Mouse (Mus musculus) myocyte (in vitro differentiated cells): ENCODE results near the gene Gm9970. TPM values are rescaled to one million over a fixed set of nuclear protein-coding genes. Genes with fewer than 3 reads are reported as not detected.

Experiments
- H3K27me3 ChIP-seq: one replicate; pipeline ENCODE4 v1.6.1; 2011; ENCODE audit not compliant: control insufficient read depth, insufficient read depth, insufficient read length
- H3K36me3 ChIP-seq: one replicate; pipeline ENCODE4 v1.6.1; 2011; ENCODE audit not compliant: control insufficient read depth, insufficient read depth
- H3K4me2 ChIP-seq: one replicate; pipeline ENCODE4 v1.6.1; 2011; ENCODE audit warnings: low read depth, control low read depth
- H3K4me3 ChIP-seq: one replicate; pipeline ENCODE4 v1.5.1; 2011; ENCODE audit warnings: mild to moderate bottlenecking, control low read depth, moderate library complexity
- H3K79me2 ChIP-seq: one replicate; pipeline ENCODE4 v1.6.1; 2011; ENCODE audit not compliant: control insufficient read depth, insufficient read depth
- H3ac ChIP-seq: one replicate; pipeline ENCODE4 v1.6.1; 2011; ENCODE audit not compliant: control insufficient read depth, insufficient read length
- CEBPB ChIP-seq: IDR thresholded peaks from 2 replicates; pipeline ENCODE4 v1.6.1; 2011; ENCODE audit warnings: mild to moderate bottlenecking, moderate library complexity; ENCODE audit not compliant: poor library complexity, insufficient read depth, severe bottlenecking
- E2F4 ChIP-seq: IDR thresholded peaks from one replicate; pipeline ENCODE4 v1.6.1; 2011; ENCODE audit warnings: mild to moderate bottlenecking, control low read depth, moderate library complexity; ENCODE audit not compliant: insufficient read depth
- MAX ChIP-seq: IDR thresholded peaks from one replicate; pipeline ENCODE4 v1.6.1; 2011; ENCODE audit warnings: low read depth, mild to moderate bottlenecking, control low read depth
- MYOD1 ChIP-seq, 3 experiments: IDR thresholded peaks; one replicate each; pipeline ENCODE4 v1.6.1; 2011; ENCODE audit warnings: control low read depth in 2 of 3, low read depth in 2 of 3, mild to moderate bottlenecking in 2 of 3, moderate library complexity in 1 of 3; ENCODE audit not compliant: insufficient read length in 2 of 3, control insufficient read depth in 1 of 3
- MYOG ChIP-seq, 3 experiments: IDR thresholded peaks; one replicate each; pipeline ENCODE4 v1.6.1; 2011; ENCODE audit warnings: control low read depth in 2 of 3, low read depth in 2 of 3, mild to moderate bottlenecking in 2 of 3; ENCODE audit not compliant: insufficient read length in 2 of 3, control insufficient read depth in 1 of 3, insufficient read depth in 1 of 3
- POLR2A ChIP-seq: IDR thresholded peaks from one replicate; pipeline ENCODE4 v1.6.1; 2011; ENCODE audit warnings: low read depth, mild to moderate bottlenecking, control low read depth, moderate library complexity; ENCODE audit not compliant: insufficient read length
- POLR2AphosphoS2 ChIP-seq: IDR thresholded peaks from one replicate; pipeline ENCODE4 v1.6.1; 2011; ENCODE audit warnings: low read depth, control low read depth; ENCODE audit not compliant: insufficient read length
- REST ChIP-seq: IDR thresholded peaks from one replicate; pipeline ENCODE4 v1.6.1; 2011; ENCODE audit warnings: mild to moderate bottlenecking, control low read depth, moderate library complexity; ENCODE audit not compliant: insufficient read depth, insufficient read length
- SRF ChIP-seq: IDR thresholded peaks from one replicate; pipeline ENCODE4 v1.6.1; 2011; ENCODE audit warnings: low read depth; ENCODE audit not compliant: control insufficient read depth, insufficient read length
- TCF12 ChIP-seq: IDR thresholded peaks from one replicate; pipeline ENCODE4 v1.6.1; 2011; ENCODE audit warnings: mild to moderate bottlenecking, control low read depth; ENCODE audit not compliant: poor library complexity, insufficient read depth, severe bottlenecking
- TCF3 ChIP-seq: IDR thresholded peaks from one replicate; pipeline ENCODE4 v1.6.1; 2011; ENCODE audit warnings: low read depth, control low read depth; ENCODE audit not compliant: insufficient read length
- USF1 ChIP-seq: IDR thresholded peaks from one replicate; pipeline ENCODE4 v1.6.1; 2011; ENCODE audit warnings: low read depth, mild to moderate bottlenecking, control low read depth, moderate library complexity
- polyA plus RNA-seq: library from polyadenylated mRNA; unstranded; fragments of >200 nt; fragmentation: generic; extraction: Trizol; gene quantifications from one replicate; pipeline ENCODE4 v1.2.1, GENCODE M21; 2012; ENCODE audit warnings: missing spikeins

Gm9970 gene
- polyA plus RNA-seq, 1 experiment = not detected

GRCm38 (mm10) chr5:31193631-31194281 lies 47.3 kb downstream of the Gm9970 start:
- H3K4me3 ChIP-seq = peak overlapping the region; percentile 95
- H3K4me2 ChIP-seq = peak overlapping the region; percentile 85
- no peaks in the 10 kb centered on the region for H3K27me3 ChIP-seq
- no peak for TF ChIP-seq USF1
- no peak for TF ChIP-seq REST
- no peak for TF ChIP-seq MAX
- no peak for TF ChIP-seq SRF
- TF ChIP-seq TCF3 = no peak
- TF ChIP-seq E2F4 = no peak
- H3K36me3 ChIP-seq = peaks cover 27% of the 10 kb centered on the region
- H3ac ChIP-seq = peak overlapping the region; percentile 62
- peaks cover 12% of the 10 kb centered on the region for H3K79me2 ChIP-seq

DNA sequence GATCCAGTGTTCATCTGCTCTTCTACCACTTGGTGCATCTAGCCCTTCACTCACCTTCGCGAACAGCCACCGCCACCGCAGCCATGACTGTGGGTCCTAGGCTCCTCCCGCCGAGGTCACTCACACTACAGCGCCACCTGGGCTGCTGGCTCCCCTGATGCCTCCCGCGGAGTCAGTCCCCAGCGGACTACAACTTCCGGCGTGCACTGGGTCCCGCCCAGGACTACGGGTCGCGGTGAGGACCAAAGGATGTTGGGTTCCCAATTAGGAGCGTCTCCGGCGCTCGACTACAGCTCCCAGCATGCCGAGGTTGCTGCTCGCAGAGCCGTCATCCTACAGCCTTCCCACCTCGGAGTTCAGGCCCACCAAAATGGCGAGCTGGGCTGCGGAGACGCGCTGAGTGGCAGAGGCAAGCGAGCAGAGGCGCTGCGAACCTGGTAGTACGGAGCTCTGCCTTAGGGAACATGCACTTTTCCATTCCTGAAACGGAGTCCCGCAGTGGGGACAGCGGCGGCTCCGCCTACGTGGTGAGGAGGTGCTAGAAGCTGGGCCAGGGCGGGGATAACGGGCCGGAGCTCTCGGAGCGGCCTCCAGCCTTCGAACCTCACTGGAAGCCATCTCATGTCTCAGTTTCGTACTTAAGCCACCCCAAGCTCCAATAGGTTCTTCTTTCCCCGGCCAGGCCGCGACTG lies 47.9 kb downstream of the Gm9970 start, which contains the start of the genes Snx17 and Eif2b4:
Snx17 (plus strand) TSS at position 289 of the 692 bp plus-strand sequence.
Eif2b4 (minus strand) TSS at position 492 of the 692 bp plus-strand sequence.
- H3K4me2 ChIP-seq = peak within 1 kb of the TSS; percentile 85
- peaks cover 23% of the 10 kb centered on the region for H3K36me3 ChIP-seq
- peak within 1 kb of the TSS; percentile 62 for H3ac ChIP-seq
- no peak for TF ChIP-seq USF1
- peak in 2 of 3 experiments; percentile 44 to 54 for TF ChIP-seq MYOD1 (IDR thresholded peaks at IDR 0.05; ENCODE audit: control insufficient read depth in 1 of 3, insufficient read length in 2 of 3, low read depth in 2 of 3)
- peak; percentile 92 for TF ChIP-seq SRF
- no peak for TF ChIP-seq E2F4
- no peak for TF ChIP-seq TCF3
- TF ChIP-seq POLR2A = peak; percentile 81
- no peak for TF ChIP-seq TCF12
- TF ChIP-seq MYOG (IDR thresholded peaks at IDR 0.05; ENCODE audit: control insufficient read depth in 1 of 3, insufficient read depth in 1 of 3, insufficient read length in 2 of 3, low read depth in 2 of 3) = peak in 1 of 3 experiments; percentile 49
- TF ChIP-seq CEBPB = no peak
- TF ChIP-seq MAX = no peak
- peak; percentile 80 for TF ChIP-seq POLR2AphosphoS2
- TF ChIP-seq REST = peak; percentile 16
- H3K4me3 ChIP-seq = peak within 1 kb of the TSS; percentile 95
- H3K79me2 ChIP-seq = peaks cover 12% of the 10 kb centered on the region
- H3K27me3 ChIP-seq = no peaks in the 10 kb centered on the region

DNA sequence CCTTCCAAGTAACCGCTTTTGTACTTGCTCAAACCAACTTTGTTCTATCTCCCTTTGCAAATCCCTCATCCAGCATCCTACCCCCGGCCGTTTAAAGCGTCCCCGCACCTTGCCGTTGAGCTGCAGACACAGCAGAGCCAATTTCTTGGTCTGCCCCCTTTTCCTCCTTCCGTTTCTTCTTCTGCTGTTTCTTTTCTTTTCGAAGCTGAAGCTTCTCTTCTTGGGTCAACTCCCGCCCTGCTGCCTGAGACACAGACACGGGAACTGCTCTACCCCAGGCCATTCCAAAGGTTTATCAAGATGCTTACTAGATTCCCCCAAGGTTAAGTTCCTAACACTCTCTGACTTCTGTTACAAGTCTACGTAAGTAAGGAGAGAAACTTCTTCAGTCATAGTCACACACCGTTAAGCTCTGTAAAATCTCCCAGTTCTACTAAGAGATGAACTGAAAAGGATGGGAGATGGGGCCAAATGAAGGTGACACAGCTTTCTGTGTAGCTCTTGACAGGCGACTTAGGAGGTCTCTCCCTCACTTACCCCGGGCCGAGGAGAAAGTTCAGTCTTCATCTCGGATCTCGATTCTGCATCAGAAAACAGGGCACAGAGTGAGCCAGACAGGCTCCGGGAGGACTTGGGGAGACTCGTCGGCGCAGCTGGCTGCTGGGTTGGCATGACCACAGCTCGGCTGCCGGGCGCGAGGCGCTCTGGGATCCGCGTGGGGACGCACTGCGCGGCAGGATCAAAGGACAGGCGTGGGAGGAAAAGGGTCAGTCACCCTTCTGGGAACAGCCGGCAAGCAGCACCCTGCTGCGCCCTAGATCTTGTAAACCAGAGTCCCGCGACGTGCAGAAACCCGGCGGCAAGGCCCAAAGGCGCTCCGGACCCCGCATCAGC lies 48.7 kb downstream of the Gm9970 start:
- peaks cover 31% of the 10 kb centered on the region for H3K36me3 ChIP-seq
- H3K79me2 ChIP-seq = peaks cover 12% of the 10 kb centered on the region
- H3K4me2 ChIP-seq = peak overlapping the region; percentile 75
- peak overlapping the region; percentile 95 for H3K4me3 ChIP-seq
- H3ac ChIP-seq = peak overlapping the region; percentile 62
- TF ChIP-seq TCF12 (no peak), MAX (no peak), REST (no peak), POLR2A (no peak), MYOG (IDR thresholded peaks at IDR 0.05; ENCODE audit: control insufficient read depth in 1 of 3, insufficient read depth in 1 of 3, insufficient read length in 2 of 3, low read depth in 2 of 3) (peak; percentile 11 to 66 (median 42)), POLR2AphosphoS2 (no peak), CEBPB (no peak), SRF (no peak), MYOD1 (IDR thresholded peaks at IDR 0.05; ENCODE audit: control insufficient read depth in 1 of 3, insufficient read length in 2 of 3, low read depth in 2 of 3) (peak in 2 of 3 experiments; percentile 27 to 40), USF1 (no peak), E2F4 (no peak), TCF3 (no peak)
- no peaks in the 10 kb centered on the region for H3K27me3 ChIP-seq

Other genes with a start within 250 kb of the Gm9970 start
- 143 TPM for gene Atraid, start 192.9 kb downstream of the Gm9970 start, polyA plus RNA-seq
- 11.1 TPM for gene Slc5a6, start 192.3 kb downstream of the Gm9970 start, polyA plus RNA-seq
- gene Cad, start 186.5 kb downstream of the Gm9970 start, polyA plus RNA-seq = 31.5 TPM
- gene Dnajc5g, start 134.9 kb downstream of the Gm9970 start, polyA plus RNA-seq = not detected
- gene Slc30a3, start 133.0 kb downstream of the Gm9970 start, polyA plus RNA-seq = 0.19 TPM
- gene Trim54, start 124.5 kb downstream of the Gm9970 start, polyA plus RNA-seq = 110 TPM
- 0.78 TPM for gene Ucn, start 102.4 kb downstream of the Gm9970 start, polyA plus RNA-seq
- gene Mpv17, start 87.0 kb downstream of the Gm9970 start, polyA plus RNA-seq = 35.8 TPM
- gene Gm29609, start 61.3 kb downstream of the Gm9970 start, polyA plus RNA-seq = 2.6 TPM
- gene Gtf3c2, start 61.1 kb downstream of the Gm9970 start, polyA plus RNA-seq = 24.9 TPM
- gene Snx17, start 48.0 kb downstream of the Gm9970 start, polyA plus RNA-seq = 138 TPM
- gene Eif2b4, start 47.8 kb downstream of the Gm9970 start, polyA plus RNA-seq = 60.2 TPM
- 25.6 TPM for gene Zfp513, start 38.9 kb downstream of the Gm9970 start, polyA plus RNA-seq
- gene Ppm1g, start 20.5 kb downstream of the Gm9970 start, polyA plus RNA-seq = 89.3 TPM
- gene Nrbp1, start 368 bp downstream of the Gm9970 start, polyA plus RNA-seq = 87.9 TPM
- gene Krtcap3, start 10.5 kb upstream of the Gm9970 start, polyA plus RNA-seq = 2.1 TPM
- 22.5 TPM for gene Ift172, start 49.9 kb upstream of the Gm9970 start, polyA plus RNA-seq
- gene Fndc4, start 54.8 kb upstream of the Gm9970 start, polyA plus RNA-seq = 4.9 TPM
- gene Gckr, start 56.2 kb upstream of the Gm9970 start, polyA plus RNA-seq = 0.16 TPM
- gene Zfp512, start 211.2 kb upstream of the Gm9970 start, polyA plus RNA-seq = 12.8 TPM
- not detected for gene 4930548H24Rik, start 244.5 kb upstream of the Gm9970 start, polyA plus RNA-seq